Mouse (Mus musculus): ENCODE data around the gene Znrf4. TPM values are rescaled to one million over a fixed set of nuclear protein-coding genes. Genes with fewer than 3 reads are reported as not detected.

Znrf4 gene
- polyA plus RNA-seq, 1 experiment from 2014 or later = not detected

DNA sequence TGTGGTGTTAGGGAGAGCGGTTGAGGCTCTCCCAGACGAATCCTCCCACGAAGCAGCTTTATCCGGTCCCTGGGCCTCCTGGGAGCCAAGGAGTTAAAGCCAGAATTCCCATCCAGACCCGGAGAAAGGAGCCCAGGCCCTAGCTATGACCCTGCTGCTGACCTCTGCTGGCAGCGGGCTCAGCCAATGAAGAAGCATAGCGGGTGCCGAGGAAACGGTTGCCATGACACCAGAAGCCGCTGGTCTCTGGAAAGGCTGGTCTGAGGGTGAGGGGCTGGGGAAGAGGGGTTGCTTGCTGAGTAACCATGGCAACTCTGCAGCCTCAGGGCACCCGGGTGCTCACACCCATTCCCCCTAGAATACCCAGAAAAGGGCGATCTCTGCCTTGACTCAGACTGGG lies 24.2 kb downstream of the Znrf4 start:
- peaks cover 11% of the 10 kb centered on the region for H3K4me1 ChIP-seq (ENCODE audit: control insufficient read depth, insufficient read depth, low read length)
- no peaks in the 10 kb centered on the region for H3K9me3 ChIP-seq (ENCODE audit: control insufficient read depth, low read length)
- peak overlapping the region; percentile 9; the same call in 1 of the 2 replicates for H3K4me2 ChIP-seq (ENCODE audit: low read depth)
- ATAC-seq (ENCODE audit: insufficient read depth, low FRiP score, low TSS enrichment) (peak; percentile 92), DNase-seq (ENCODE audit: low spot score) (peak; percentile 89)
- H3K27ac ChIP-seq (ENCODE audit: low read depth, low read length) = peak overlapping the region; percentile 81
- peak overlapping the region; percentile 32; the same call in 1 of the 2 replicates for H3K9ac ChIP-seq (ENCODE audit: low read length)
- H3K27me3 ChIP-seq (ENCODE audit: control insufficient read depth, insufficient read depth, low read length) = no peaks in the 10 kb centered on the region
- H3K4me3 ChIP-seq (ENCODE audit: low read depth, low read length) = no peak overlapping the region
- no peaks in the 10 kb centered on the region for H3K36me3 ChIP-seq (ENCODE audit: control insufficient read depth, insufficient read depth, low read length)
- 7% methylated on average over 12 of the region's 12 CpGs for WGBS

DNA sequence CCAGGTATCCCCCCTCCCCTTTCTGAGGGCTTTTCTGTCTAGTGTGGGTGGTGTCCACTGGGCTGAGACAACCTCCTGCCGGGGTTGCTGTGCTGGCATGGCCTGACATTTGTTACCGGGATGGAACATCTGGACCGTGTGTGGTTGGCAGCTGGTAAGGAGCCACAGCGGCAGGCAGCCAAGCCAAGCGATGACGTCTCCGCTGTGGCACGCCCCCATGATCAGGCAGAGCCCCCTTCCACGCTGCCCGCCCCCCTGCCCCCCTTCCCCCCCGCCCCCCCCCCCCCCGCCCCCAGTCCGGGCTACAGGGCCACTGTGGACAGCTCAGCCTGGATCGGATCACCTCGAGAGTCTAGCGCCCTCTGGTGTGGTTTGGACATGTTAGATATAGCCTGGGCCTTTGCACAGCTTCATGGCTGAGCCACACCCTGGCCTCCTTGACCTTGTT lies 24.8 kb downstream of the Znrf4 start:
- no peak overlapping the region for H3K4me2 ChIP-seq (ENCODE audit: low read depth)
- no peak overlapping the region for H3K4me3 ChIP-seq (ENCODE audit: low read depth, low read length)
- no peaks in the 10 kb centered on the region for H3K9me3 ChIP-seq (ENCODE audit: control insufficient read depth, low read length)
- no peaks in the 10 kb centered on the region for H3K36me3 ChIP-seq (ENCODE audit: control insufficient read depth, insufficient read depth, low read length)
- peak; percentile 69 for DNase-seq (ENCODE audit: low spot score)
- H3K9ac ChIP-seq (ENCODE audit: low read length) = peak overlapping the region; percentile 32; the same call in 1 of the 2 replicates
- WGBS = 6% methylated on average over 11 of the region's 16 CpGs
- peaks cover 11% of the 10 kb centered on the region for H3K4me1 ChIP-seq (ENCODE audit: control insufficient read depth, insufficient read depth, low read length)
- peak; percentile 88 for ATAC-seq (ENCODE audit: insufficient read depth, low FRiP score, low TSS enrichment)
- no peaks in the 10 kb centered on the region for H3K27me3 ChIP-seq (ENCODE audit: control insufficient read depth, insufficient read depth, low read length)
- H3K27ac ChIP-seq (ENCODE audit: low read depth, low read length) = peak overlapping the region; percentile 81

DNA sequence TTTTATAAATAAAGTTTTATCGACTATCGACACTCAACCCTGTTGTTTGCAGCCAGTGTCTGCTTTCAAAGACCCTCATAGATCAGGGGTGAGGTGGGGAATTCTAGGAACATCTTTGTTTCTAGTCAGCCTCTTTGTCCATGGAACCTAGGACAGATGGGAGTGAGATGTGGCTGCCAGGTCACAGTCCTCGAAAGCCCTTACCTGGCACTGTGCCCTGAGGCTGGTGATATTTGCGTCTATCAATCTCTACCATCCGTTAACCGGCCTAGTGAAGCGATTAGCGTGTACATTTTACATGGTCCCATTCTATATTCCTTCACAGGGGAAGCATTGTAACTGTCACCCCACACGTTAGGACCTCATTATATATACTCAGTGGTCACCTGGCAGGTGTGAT lies 26.3 kb downstream of the Znrf4 start:
- no peak overlapping the region for H3K4me2 ChIP-seq (ENCODE audit: low read depth)
- peaks cover 11% of the 10 kb centered on the region for H3K4me1 ChIP-seq (ENCODE audit: control insufficient read depth, insufficient read depth, low read length)
- H3K9ac ChIP-seq (ENCODE audit: low read length) = no peak overlapping the region
- H3K27me3 ChIP-seq (ENCODE audit: control insufficient read depth, insufficient read depth, low read length) = no peaks in the 10 kb centered on the region
- H3K27ac ChIP-seq (ENCODE audit: low read depth, low read length) = no peak overlapping the region
- 96% methylated on average over 9 of the region's 9 CpGs for WGBS
- no peaks in the 10 kb centered on the region for H3K9me3 ChIP-seq (ENCODE audit: control insufficient read depth, low read length)
- H3K4me3 ChIP-seq (ENCODE audit: low read depth, low read length) = no peak overlapping the region
- H3K36me3 ChIP-seq (ENCODE audit: control insufficient read depth, insufficient read depth, low read length) = no peaks in the 10 kb centered on the region
- no peak for DNase-seq (ENCODE audit: low spot score)
- no peak for ATAC-seq (ENCODE audit: insufficient read depth, low FRiP score, low TSS enrichment)

DNA sequence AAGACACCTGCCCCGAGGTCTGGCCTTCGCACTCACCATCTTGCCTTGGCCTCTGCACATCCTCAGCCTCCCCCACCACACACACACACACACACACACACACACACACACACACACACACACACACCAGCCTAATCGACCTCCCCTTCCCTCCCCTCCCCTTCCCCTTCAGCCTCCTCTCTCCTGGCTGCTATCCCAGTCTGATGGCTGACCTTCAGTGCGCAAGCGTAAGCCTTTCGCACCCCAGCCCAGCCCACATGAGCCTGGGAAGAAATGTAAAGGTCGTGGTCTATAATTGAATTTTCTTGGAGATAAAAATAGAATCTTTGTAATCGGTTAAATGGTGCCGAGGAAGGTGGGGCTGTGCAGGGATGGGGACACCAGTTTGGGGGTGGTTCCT lies 27.1 kb downstream of the Znrf4 start:
- DNase-seq (ENCODE audit: low spot score) (no peak), ATAC-seq (ENCODE audit: insufficient read depth, low FRiP score, low TSS enrichment) (no peak)
- Histone ChIP-seq H3K4me1 (ENCODE audit: control insufficient read depth, insufficient read depth, low read length) (peaks cover 11% of the 10 kb centered on the region), H3K27ac (ENCODE audit: low read depth, low read length) (no peak overlapping the region), H3K4me2 (ENCODE audit: low read depth) (no peak overlapping the region), H3K9ac (ENCODE audit: low read length) (no peak overlapping the region), H3K27me3 (ENCODE audit: control insufficient read depth, insufficient read depth, low read length) (no peaks in the 10 kb centered on the region), H3K4me3 (ENCODE audit: low read depth, low read length) (no peak overlapping the region), H3K9me3 (ENCODE audit: control insufficient read depth, low read length) (no peaks in the 10 kb centered on the region), H3K36me3 (ENCODE audit: control insufficient read depth, insufficient read depth, low read length) (no peaks in the 10 kb centered on the region)
- WGBS = 85% methylated on average over 8 of the region's 9 CpGs

DNA sequence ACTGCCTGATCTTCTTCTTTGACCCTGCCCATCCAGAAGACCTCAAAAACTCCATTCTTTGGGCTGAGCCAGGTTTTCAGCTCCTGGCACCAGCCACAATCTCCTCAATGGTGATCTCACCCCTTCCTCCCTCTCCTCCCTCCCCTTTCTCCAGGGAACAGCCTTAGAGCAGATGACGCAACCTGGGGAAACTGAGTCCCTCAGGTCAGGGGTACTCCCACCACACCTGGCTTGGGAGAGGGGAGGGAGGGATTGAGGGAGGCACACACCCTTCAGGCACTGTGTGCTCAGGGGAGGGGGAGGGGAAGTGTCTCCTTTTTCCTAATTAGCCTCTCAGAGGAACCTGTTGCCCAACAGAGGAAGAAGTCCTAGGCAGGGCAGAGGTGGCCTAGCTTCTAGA lies 29.6 kb downstream of the Znrf4 start:
- no peak for ATAC-seq (ENCODE audit: insufficient read depth, low FRiP score, low TSS enrichment)
- Histone ChIP-seq H3K36me3 (ENCODE audit: control insufficient read depth, insufficient read depth, low read length) (no peaks in the 10 kb centered on the region), H3K27ac (ENCODE audit: low read depth, low read length) (no peak overlapping the region), H3K27me3 (ENCODE audit: control insufficient read depth, insufficient read depth, low read length) (no peaks in the 10 kb centered on the region), H3K9me3 (ENCODE audit: control insufficient read depth, low read length) (no peaks in the 10 kb centered on the region), H3K4me2 (ENCODE audit: low read depth) (no peak overlapping the region), H3K4me1 (ENCODE audit: control insufficient read depth, insufficient read depth, low read length) (peaks cover 5% of the 10 kb centered on the region), H3K4me3 (ENCODE audit: low read depth, low read length) (no peak overlapping the region), H3K9ac (ENCODE audit: low read length) (no peak overlapping the region)
- 67% methylated on average over 1 of the region's 1 CpGs for WGBS
- DNase-seq (ENCODE audit: low spot score) = no peak

DNA sequence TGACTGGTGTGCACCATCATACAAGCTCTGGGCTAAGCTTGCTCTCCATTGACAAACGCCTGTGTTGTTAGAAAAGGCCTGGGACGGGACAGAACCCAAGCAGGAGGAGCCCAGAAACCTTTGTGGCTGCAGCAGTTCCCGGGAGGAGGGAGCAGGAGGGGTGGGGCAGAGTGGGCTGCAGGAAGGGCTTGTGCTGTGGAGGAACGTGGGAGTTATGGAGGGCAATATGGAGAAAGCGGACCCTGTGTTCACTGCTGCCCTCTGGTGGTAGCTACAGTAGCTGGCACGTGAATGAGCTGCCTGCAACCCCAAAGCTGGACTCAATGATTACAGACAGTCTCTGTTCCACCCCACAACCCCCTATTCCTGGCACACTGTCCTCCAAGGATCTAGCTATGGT lies 32.9 kb downstream of the Znrf4 start:
- Histone ChIP-seq H3K9ac (ENCODE audit: low read length) (no peak overlapping the region), H3K27me3 (ENCODE audit: control insufficient read depth, insufficient read depth, low read length) (no peaks in the 10 kb centered on the region), H3K4me2 (ENCODE audit: low read depth) (no peak overlapping the region), H3K4me3 (ENCODE audit: low read depth, low read length) (no peak overlapping the region), H3K9me3 (ENCODE audit: control insufficient read depth, low read length) (no peaks in the 10 kb centered on the region), H3K27ac (ENCODE audit: low read depth, low read length) (no peak overlapping the region), H3K36me3 (ENCODE audit: control insufficient read depth, insufficient read depth, low read length) (no peaks in the 10 kb centered on the region), H3K4me1 (ENCODE audit: control insufficient read depth, insufficient read depth, low read length) (peaks cover 4% of the 10 kb centered on the region; the same call in 1 of the 2 replicates)
- peak; percentile 75 for DNase-seq (ENCODE audit: low spot score)
- no peak for ATAC-seq (ENCODE audit: insufficient read depth, low FRiP score, low TSS enrichment)
- WGBS = 20% methylated on average over 6 of the region's 6 CpGs

DNA sequence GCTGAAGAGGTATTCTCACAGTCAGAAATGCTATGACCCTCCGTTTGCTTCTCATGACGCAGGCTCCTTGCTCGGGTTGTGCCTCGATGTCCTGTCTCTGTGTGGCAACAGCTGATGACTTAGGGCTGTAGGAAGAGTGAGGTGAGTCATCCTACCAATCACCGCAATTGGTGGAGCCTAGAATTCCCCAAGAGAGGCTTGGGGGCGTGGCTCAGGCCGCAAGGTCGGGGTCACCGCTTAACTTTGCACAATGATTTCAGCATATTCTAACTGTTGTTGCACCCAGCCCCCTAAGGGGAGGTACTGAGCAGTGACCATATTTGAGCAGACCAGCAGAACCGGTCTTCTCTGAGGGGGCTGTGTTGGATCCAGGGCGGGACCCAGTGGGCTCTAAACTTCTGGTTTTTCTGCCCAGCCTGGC lies 34.0 kb downstream of the Znrf4 start:
- 64% methylated on average over 11 of the region's 11 CpGs for WGBS
- Histone ChIP-seq H3K4me3 (ENCODE audit: low read depth, low read length) (no peak overlapping the region), H3K9ac (ENCODE audit: low read length) (no peak overlapping the region), H3K27me3 (ENCODE audit: control insufficient read depth, insufficient read depth, low read length) (peaks cover 7% of the 10 kb centered on the region; the same call in 1 of the 2 replicates), H3K36me3 (ENCODE audit: control insufficient read depth, insufficient read depth, low read length) (no peaks in the 10 kb centered on the region), H3K4me1 (ENCODE audit: control insufficient read depth, insufficient read depth, low read length) (peaks cover 16% of the 10 kb centered on the region), H3K9me3 (ENCODE audit: control insufficient read depth, low read length) (no peaks in the 10 kb centered on the region), H3K27ac (ENCODE audit: low read depth, low read length) (no peak overlapping the region), H3K4me2 (ENCODE audit: low read depth) (no peak overlapping the region)
- ATAC-seq (ENCODE audit: insufficient read depth, low FRiP score, low TSS enrichment) (no peak), DNase-seq (ENCODE audit: low spot score) (no peak)

DNA sequence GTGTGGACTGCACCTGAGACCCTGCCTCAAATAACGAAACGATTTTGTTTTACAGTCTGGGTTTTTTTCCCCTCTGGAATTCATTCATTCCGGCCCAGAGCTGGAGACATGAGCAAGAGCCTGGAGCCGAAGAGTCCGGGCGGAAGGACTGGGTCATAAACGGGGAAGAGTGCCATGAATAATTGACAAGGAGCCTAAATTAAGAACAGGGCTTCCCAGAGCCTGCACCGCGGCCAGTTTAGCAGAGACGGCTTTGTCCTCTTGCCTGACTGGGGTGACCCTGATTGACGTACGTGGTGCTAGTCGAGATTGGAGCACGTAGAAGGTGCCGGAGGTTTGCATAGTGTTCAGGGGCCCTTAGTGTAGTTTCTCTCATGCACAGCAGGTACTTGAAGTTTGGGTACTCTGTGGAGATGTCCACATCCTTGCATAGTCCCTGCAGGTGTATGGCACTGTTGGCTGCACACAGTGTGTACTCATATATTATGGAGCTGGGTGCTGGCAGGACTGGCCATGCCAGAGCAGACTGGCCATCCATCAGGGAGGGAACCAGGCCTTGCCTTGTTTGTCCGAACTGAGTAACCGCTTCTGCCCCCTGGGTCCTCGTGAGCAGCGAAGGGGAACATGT lies 34.9 kb downstream of the Znrf4 start:
- peaks cover 23% of the 10 kb centered on the region for H3K4me1 ChIP-seq (ENCODE audit: control insufficient read depth, insufficient read depth, low read length)

DNA sequence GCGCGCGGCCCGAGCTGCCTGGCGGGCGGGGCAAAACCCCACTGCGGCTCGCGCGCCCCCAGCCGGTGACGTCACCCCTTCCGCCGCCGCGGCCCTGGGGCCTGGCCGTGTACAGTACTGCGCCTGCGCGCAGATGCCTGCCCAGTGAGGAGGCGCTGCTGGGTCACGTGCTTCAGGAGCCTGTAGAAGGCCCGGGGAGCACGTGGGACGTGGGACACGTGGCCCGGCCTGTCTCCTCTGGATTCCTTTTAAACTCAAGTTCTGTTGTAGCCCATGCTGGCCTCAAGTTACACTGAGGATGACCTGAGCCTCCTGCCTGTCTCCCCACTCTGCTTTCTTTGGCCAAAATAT lies 35.9 kb downstream of the Znrf4 start, which contains the start of gene Ptprs:
TSS of gene Ptprs (minus strand) at position 82 of the 351 bp plus-strand sequence.
- 0% methylated on average over 26 of the region's 27 CpGs for WGBS
- Histone ChIP-seq H3K36me3 (ENCODE audit: control insufficient read depth, insufficient read depth, low read length) (no peaks in the 10 kb centered on the region), H3K9me3 (ENCODE audit: control insufficient read depth, low read length) (no peaks in the 10 kb centered on the region), H3K4me1 (ENCODE audit: control insufficient read depth, insufficient read depth, low read length) (peaks cover 27% of the 10 kb centered on the region), H3K9ac (ENCODE audit: low read length) (peak within 1 kb of the TSS; percentile 97), H3K4me2 (ENCODE audit: low read depth) (peak within 1 kb of the TSS; percentile 94), H3K27ac (ENCODE audit: low read depth, low read length) (peak within 1 kb of the TSS; percentile 91), H3K4me3 (ENCODE audit: low read depth, low read length) (peak within 1 kb of the TSS; percentile 94), H3K27me3 (ENCODE audit: control insufficient read depth, insufficient read depth, low read length) (peaks cover 16% of the 10 kb centered on the region)
- DNase-seq (ENCODE audit: low spot score) (peak; percentile 97), ATAC-seq (ENCODE audit: insufficient read depth, low FRiP score, low TSS enrichment) (peak; percentile 81)

More for the DNA sequence above, 34.9 kb downstream of the Znrf4 start:
- Histone ChIP-seq H3K4me2 (ENCODE audit: low read depth) (no peak overlapping the region), H3K27me3 (ENCODE audit: control insufficient read depth, insufficient read depth, low read length) (peaks cover 15% of the 10 kb centered on the region), H3K36me3 (ENCODE audit: control insufficient read depth, insufficient read depth, low read length) (no peaks in the 10 kb centered on the region), H3K4me3 (ENCODE audit: low read depth, low read length) (no peak overlapping the region), H3K9ac (ENCODE audit: low read length) (no peak overlapping the region), H3K9me3 (ENCODE audit: control insufficient read depth, low read length) (no peaks in the 10 kb centered on the region), H3K27ac (ENCODE audit: low read depth, low read length) (no peak overlapping the region)
- no peak for ATAC-seq (ENCODE audit: insufficient read depth, low FRiP score, low TSS enrichment)
- DNase-seq (ENCODE audit: low spot score) = no peak
- 83% methylated on average over 19 of the region's 19 CpGs for WGBS

All from neural tube, embryonic 11.5 days (tissue).